Mouse (Mus musculus): ENCODE data around the gene Zfp59. TPM values are rescaled to one million over a fixed set of nuclear protein-coding genes. Genes with fewer than 3 reads are reported as not detected.
"Not testable (repeated sequence)": the region's sequence is repeated elsewhere in the genome, so short reads cannot be mapped to it uniquely, and the experiment has no call there.

Gene Zfp59
- polyA plus RNA-seq, 1 experiment from 2014 or later: 12.2 TPM

- ATAC-seq: peak; percentile 52; the same call in 1 of the 2 replicates
- WGBS: 25% methylated on average over 10 of the region's 10 CpGs
Measured at GRCm38 (mm10) chr7:27859301-27860251, 21.2 kb downstream of the Zfp59 start.

DNA sequence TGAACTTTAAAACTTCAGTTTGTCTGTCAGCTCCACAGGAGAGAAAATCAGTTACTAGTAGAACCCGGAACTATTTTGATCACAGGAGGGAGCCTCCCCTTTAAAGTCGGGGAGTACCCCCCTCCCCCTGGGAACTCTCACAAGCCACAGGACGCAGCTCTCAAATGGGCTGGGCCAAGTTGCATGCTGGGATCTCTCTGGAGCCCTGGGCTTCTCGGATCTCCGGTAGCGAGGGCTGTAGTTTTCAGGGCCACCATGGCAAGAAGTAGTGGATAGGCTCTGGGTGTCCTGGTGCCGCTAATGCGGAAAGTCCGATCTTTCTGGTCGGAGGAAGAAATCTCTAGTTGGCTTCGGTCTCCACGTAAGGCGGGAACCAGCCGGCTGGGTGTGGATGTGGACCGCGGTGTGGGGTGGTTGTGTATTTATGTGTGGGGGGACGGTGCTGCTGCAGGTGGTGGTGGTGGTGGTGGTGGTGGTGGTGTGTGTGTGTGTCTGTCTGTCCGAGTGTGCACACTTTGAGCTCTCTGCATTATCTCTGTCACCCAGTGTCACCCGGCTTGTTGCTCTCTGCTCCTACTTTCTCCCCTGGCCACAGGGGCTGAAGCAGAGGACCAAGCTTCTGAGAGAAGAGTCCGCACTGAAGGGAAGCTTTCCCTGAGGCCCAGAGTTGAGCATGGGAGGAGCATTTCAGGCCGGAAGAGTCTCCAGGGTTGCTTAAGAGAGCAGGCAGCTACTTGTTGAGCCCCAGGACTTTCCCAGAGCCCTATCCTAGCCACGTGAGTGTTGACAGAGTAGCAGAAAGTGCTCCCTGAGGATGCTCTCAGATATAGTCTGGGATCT is 22.2 kb downstream of the Zfp59 start:
- WGBS: under 1% methylated on average over 22 of the region's 22 CpGs
- no peaks in the 10 kb centered on the region for H3K36me3 ChIP-seq (ENCODE audit: control insufficient read depth, insufficient read depth)
- H3K4me3 ChIP-seq (replicated peaks; ENCODE audit: low read length): peak overlapping the region; percentile 49
- H3K9ac ChIP-seq (replicated peaks; ENCODE audit: low read depth, low read length): peak overlapping the region; percentile 63
- peak; percentile 86 for ATAC-seq
- H3K27me3 ChIP-seq (replicated peaks; ENCODE audit: control insufficient read depth, insufficient read depth, low read length): no peaks in the 10 kb centered on the region
- H3K9me3 ChIP-seq (ENCODE audit: control insufficient read depth, low read length): no peaks in the 10 kb centered on the region
- peak overlapping the region; percentile 60 for H3K4me2 ChIP-seq (ENCODE audit: low read length)
- no peak overlapping the region; the same call in 1 of the 2 replicates for H3K27ac ChIP-seq (ENCODE audit: low read length)
- peaks cover 9% of the 10 kb centered on the region for H3K4me1 ChIP-seq (replicated peaks; ENCODE audit: control insufficient read depth, insufficient read depth, low read length)

More at GRCm38 (mm10) chr7:27859301-27860251, 21.2 kb downstream of the Zfp59 start:
- no peaks in the 10 kb centered on the region for H3K27me3 ChIP-seq (replicated peaks; ENCODE audit: control insufficient read depth, insufficient read depth, low read length)
- H3K27ac ChIP-seq (ENCODE audit: low read length): no peak overlapping the region; the same call in 1 of the 2 replicates
- peak overlapping the region; percentile 49 for H3K4me3 ChIP-seq (replicated peaks; ENCODE audit: low read length)
- peaks cover 9% of the 10 kb centered on the region for H3K4me1 ChIP-seq (replicated peaks; ENCODE audit: control insufficient read depth, insufficient read depth, low read length)
- H3K36me3 ChIP-seq (ENCODE audit: control insufficient read depth, insufficient read depth): no peaks in the 10 kb centered on the region
- peak overlapping the region; percentile 63 for H3K9ac ChIP-seq (replicated peaks; ENCODE audit: low read depth, low read length)
- H3K4me2 ChIP-seq (ENCODE audit: low read length): peak overlapping the region; percentile 60
- H3K9me3 ChIP-seq (ENCODE audit: control insufficient read depth, low read length): no peaks in the 10 kb centered on the region

DNA sequence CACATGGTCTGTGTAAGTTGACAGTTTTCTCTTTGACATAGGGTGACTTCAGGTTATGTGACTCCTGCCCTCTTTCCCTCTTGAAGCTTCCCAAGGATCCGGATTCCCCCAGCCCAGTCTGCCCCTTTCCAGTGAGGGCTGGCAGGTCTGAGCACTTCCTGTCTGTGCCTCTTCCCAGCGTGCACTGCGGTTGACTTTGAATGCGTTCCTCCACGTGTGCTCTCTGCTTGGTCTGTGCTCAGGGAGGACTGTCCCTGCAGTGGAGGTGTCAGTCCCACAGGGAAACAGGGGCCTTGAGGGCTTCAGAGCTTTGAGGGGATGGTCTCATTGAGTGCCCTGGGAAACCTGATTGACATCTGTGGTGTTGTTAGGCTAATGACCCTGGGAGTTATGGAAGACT is 24.2 kb downstream of the Zfp59 start:
- H3K9me3 ChIP-seq (ENCODE audit: control insufficient read depth, low read length); H3K4me3 ChIP-seq (replicated peaks; ENCODE audit: low read length); H3K36me3 ChIP-seq (ENCODE audit: control insufficient read depth, insufficient read depth); H3K27me3 ChIP-seq (replicated peaks; ENCODE audit: control insufficient read depth, insufficient read depth, low read length); ATAC-seq; H3K4me1 ChIP-seq (replicated peaks; ENCODE audit: control insufficient read depth, insufficient read depth, low read length); H3K9ac ChIP-seq (replicated peaks; ENCODE audit: low read depth, low read length); H3K4me2 ChIP-seq (ENCODE audit: low read length); H3K27ac ChIP-seq (ENCODE audit: low read length): not testable (repeated sequence)
- WGBS: 90% methylated on average over 5 of the region's 5 CpGs

DNA sequence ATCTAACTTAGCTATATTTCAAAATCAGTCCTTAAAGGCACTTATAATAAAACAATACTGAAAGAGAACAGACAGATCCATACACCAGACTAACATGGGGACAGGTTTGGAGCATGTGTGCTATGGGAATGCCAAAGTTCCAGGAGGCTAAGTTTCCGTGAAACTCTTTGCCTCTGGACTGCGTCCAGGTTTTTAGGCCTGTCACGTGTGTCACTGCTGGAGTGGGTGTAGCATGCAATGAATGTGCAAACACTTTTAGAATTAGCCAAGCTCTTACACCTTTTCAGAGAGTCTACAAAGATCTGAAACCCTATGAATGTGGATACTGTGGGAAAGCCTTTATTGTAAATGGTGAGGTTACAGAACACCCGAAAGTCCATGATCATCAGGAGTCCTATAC is 43.3 kb downstream of the Zfp59 start:
- H3K27ac ChIP-seq (ENCODE audit: low read length): no peak overlapping the region
- ATAC-seq: no peak

GRCm38 (mm10) chr7:27900601-27901000 is 62.2 kb downstream of the Zfp59 start:
- H3K9me3 ChIP-seq (ENCODE audit: control insufficient read depth, low read length): no peaks in the 10 kb centered on the region
- H3K4me3 ChIP-seq (replicated peaks; ENCODE audit: low read length): no peak overlapping the region
- no peaks in the 10 kb centered on the region for H3K4me1 ChIP-seq (replicated peaks; ENCODE audit: control insufficient read depth, insufficient read depth, low read length)
- no peak overlapping the region for H3K9ac ChIP-seq (replicated peaks; ENCODE audit: low read depth, low read length)
- no peak overlapping the region for H3K27ac ChIP-seq (ENCODE audit: low read length)
- no peaks in the 10 kb centered on the region for H3K27me3 ChIP-seq (replicated peaks; ENCODE audit: control insufficient read depth, insufficient read depth, low read length)
- 0 out of 2 replicates have a peak, but pooled peaks cover 2% of the 10 kb centered on the region for H3K36me3 ChIP-seq (ENCODE audit: control insufficient read depth, insufficient read depth)
- no peak for ATAC-seq
- no peak overlapping the region for H3K4me2 ChIP-seq (ENCODE audit: low read length)
- WGBS: 91% methylated on average over 4 of the region's 4 CpGs

More for the DNA sequence above, 43.3 kb downstream of the Zfp59 start:
- peaks cover 5% of the 10 kb centered on the region for H3K36me3 ChIP-seq (ENCODE audit: control insufficient read depth, insufficient read depth)
- H3K4me2 ChIP-seq (ENCODE audit: low read length): no peak overlapping the region
- H3K4me3 ChIP-seq (replicated peaks; ENCODE audit: low read length): no peak overlapping the region
- no peaks in the 10 kb centered on the region for H3K27me3 ChIP-seq (replicated peaks; ENCODE audit: control insufficient read depth, insufficient read depth, low read length)
- no peaks in the 10 kb centered on the region for H3K9me3 ChIP-seq (ENCODE audit: control insufficient read depth, low read length)
- H3K9ac ChIP-seq (replicated peaks; ENCODE audit: low read depth, low read length): no peak overlapping the region
- 93% methylated on average over 4 of the region's 4 CpGs for WGBS
- H3K4me1 ChIP-seq (replicated peaks; ENCODE audit: control insufficient read depth, insufficient read depth, low read length): no peaks in the 10 kb centered on the region

DNA sequence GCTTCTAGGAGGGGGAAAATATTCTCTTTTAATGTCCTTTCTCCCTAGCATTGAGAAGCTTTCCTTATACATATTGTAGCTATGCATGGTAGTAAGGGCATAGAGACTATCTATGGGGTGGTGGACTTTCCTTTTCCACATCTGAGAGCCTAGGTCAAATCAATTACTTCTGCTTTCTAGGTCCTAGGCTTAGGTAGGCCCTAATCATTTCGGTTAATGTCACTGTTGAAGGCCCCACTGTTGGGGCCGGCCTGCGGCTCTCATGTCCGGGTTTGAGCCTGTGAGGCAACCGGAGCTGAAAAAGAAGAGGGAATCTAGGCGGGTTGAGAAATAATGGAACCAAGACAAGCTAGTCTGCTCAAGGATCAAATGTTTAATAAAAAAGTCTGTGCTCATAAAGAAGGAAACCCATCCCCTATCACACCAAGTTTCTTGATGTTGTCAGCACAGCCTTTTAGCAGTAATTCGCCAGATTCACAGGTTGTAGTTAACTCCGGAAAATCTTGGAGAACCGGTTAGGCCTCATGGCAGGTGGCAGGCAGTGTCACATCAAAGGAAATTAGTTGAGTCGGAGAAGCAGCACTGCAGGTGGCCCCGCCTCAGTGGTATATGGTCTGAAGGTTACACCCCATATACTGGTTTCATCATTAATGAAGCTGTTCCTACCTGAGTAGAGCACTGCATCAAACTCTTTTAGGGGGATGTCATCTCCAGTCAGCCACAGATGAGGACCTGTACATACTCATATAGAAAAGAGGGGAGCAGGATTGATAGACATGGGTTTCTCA is 66.8 kb downstream of the Zfp59 start:
- Histone ChIP-seq H3K4me3 (replicated peaks; ENCODE audit: low read length) (no peak overlapping the region), H3K9me3 (ENCODE audit: control insufficient read depth, low read length) (peaks cover 2% of the 10 kb centered on the region; the same call in 1 of the 2 replicates), H3K4me1 (replicated peaks; ENCODE audit: control insufficient read depth, insufficient read depth, low read length) (no peaks in the 10 kb centered on the region), H3K27me3 (replicated peaks; ENCODE audit: control insufficient read depth, insufficient read depth, low read length) (no peaks in the 10 kb centered on the region), H3K4me2 (ENCODE audit: low read length) (no peak overlapping the region), H3K27ac (ENCODE audit: low read length) (no peak overlapping the region), H3K9ac (replicated peaks; ENCODE audit: low read depth, low read length) (no peak overlapping the region), H3K36me3 (ENCODE audit: control insufficient read depth, insufficient read depth) (peaks cover 16% of the 10 kb centered on the region)
- ATAC-seq: no peak
- 83% methylated on average over 11 of the region's 11 CpGs for WGBS

Other genes starting within 250 kb of the Zfp59 start
- gene Akt2, start 247.1 kb upstream of the Zfp59 start, polyA plus RNA-seq (2015; fragmentation: Nextera tagmentation; extraction: Ambion mirVana): 83.7 and 99.3 TPM in 2 replicates
- 56.2 and 65.7 TPM in 2 replicates for gene Ttc9b, start 184.7 kb upstream of the Zfp59 start, polyA plus RNA-seq (2015; fragmentation: Nextera tagmentation; extraction: Ambion mirVana)
- gene Map3k10, start 164.0 kb upstream of the Zfp59 start, polyA plus RNA-seq (2015; fragmentation: Nextera tagmentation; extraction: Ambion mirVana): 10.6 and 14.3 TPM in 2 replicates
- 13.8 and 14.5 TPM in 2 replicates for gene Zfp607b, start 149.3 kb upstream of the Zfp59 start, polyA plus RNA-seq (2015; fragmentation: Nextera tagmentation; extraction: Ambion mirVana)
- gene Zfp60, start 107.2 kb upstream of the Zfp59 start, polyA plus RNA-seq (2015; fragmentation: Nextera tagmentation; extraction: Ambion mirVana): 132 and 133 TPM in 2 replicates
- gene Zfp626, start 31.4 kb upstream of the Zfp59 start, polyA plus RNA-seq (2015; fragmentation: Nextera tagmentation; extraction: Ambion mirVana): 2.4 and 2.7 TPM in 2 replicates
- gene Zfp607a, start 18.9 kb downstream of the Zfp59 start, polyA plus RNA-seq (2015; fragmentation: Nextera tagmentation; extraction: Ambion mirVana): 1.9 and 2.1 TPM in 2 replicates
- 18.4 and 19.4 TPM in 2 replicates for gene Zfp974, start 90.9 kb downstream of the Zfp59 start, polyA plus RNA-seq (2015; fragmentation: Nextera tagmentation; extraction: Ambion mirVana)
- gene Zfp780b, start 140.6 kb downstream of the Zfp59 start, polyA plus RNA-seq (2015; fragmentation: Nextera tagmentation; extraction: Ambion mirVana): 30.1 and 36.6 TPM in 2 replicates
- 6.8 and 7.6 TPM in 2 replicates for gene Zfp850, start 175.5 kb downstream of the Zfp59 start, polyA plus RNA-seq (2015; fragmentation: Nextera tagmentation; extraction: Ambion mirVana)
- gene Psmc4, start 211.5 kb downstream of the Zfp59 start, polyA plus RNA-seq (2015; fragmentation: Nextera tagmentation; extraction: Ambion mirVana): 330 and 343 TPM in 2 replicates
- 0.41 TPM in 1 of 2 replicates, not detected in the other for gene Fcgbp, start 232.6 kb downstream of the Zfp59 start, polyA plus RNA-seq (2015; fragmentation: Nextera tagmentation; extraction: Ambion mirVana)

All from forebrain, embryonic 16.5 days (tissue).